Mouse (Mus musculus) midbrain, embryonic 14.5 days (tissue): ENCODE data around the gene Ddit4. TPM values are rescaled to one million over a fixed set of nuclear protein-coding genes. Genes with fewer than 3 reads are reported as not detected.

ENCODE experiments used
- ATAC-seq: fragments of 200-750 bp; cut with Nextera tagmentation; 2 replicates; pipeline ENCODE4 v1.8.0; 2017; ENCODE audit warnings: moderate number of reproducible peaks, moderate library complexity; ENCODE audit not compliant: low FRiP score, low TSS enrichment
- DNase-seq: peaks from one replicate; pipeline ENCODE4 v3.0.0-alpha.2; 2015
- H3K27ac ChIP-seq: fragments of 300-500 bp; sonication (generic); replicated peaks from 2 replicates; pipeline ENCODE4 v1.5.1; 2014; ENCODE audit warnings: mild to moderate bottlenecking, low read depth, low read length, moderate library complexity
- H3K27me3 ChIP-seq: fragments of 300-500 bp; sonication (generic); 2 replicates; pipeline ENCODE4 v1.6.1; 2014; ENCODE audit warnings: low read length, control low read depth, mixed read lengths; ENCODE audit not compliant: control insufficient read depth, insufficient read depth
- H3K36me3 ChIP-seq: fragments of 300-500 bp; sonication (generic); 2 replicates; pipeline ENCODE4 v1.6.1; 2014; ENCODE audit warnings: low read length, control low read depth; ENCODE audit not compliant: control insufficient read depth, insufficient read depth
- H3K4me1 ChIP-seq: fragments of 300-500 bp; sonication (generic); 2 replicates; pipeline ENCODE4 v1.6.1; 2014; ENCODE audit warnings: mild to moderate bottlenecking, antibody characterized with exemption, low read length, control low read depth; ENCODE audit not compliant: control insufficient read depth, insufficient read depth
- H3K4me2 ChIP-seq: fragments of 300-500 bp; sonication (generic); 2 replicates; pipeline ENCODE4 v1.6.1; 2014; ENCODE audit warnings: mild to moderate bottlenecking, low read length, moderate library complexity
- H3K4me3 ChIP-seq: fragments of 300-500 bp; sonication (generic); replicated peaks from 2 replicates; pipeline ENCODE4 v1.5.1; 2014; ENCODE audit warnings: low read depth, low read length
- H3K9ac ChIP-seq: fragments of 300-500 bp; sonication (generic); replicated peaks from 2 replicates; pipeline ENCODE4 v1.6.1; 2014; ENCODE audit warnings: mild to moderate bottlenecking, low read length, moderate library complexity
- H3K9me3 ChIP-seq: fragments of 300-500 bp; sonication (generic); 2 replicates; pipeline ENCODE4 v1.6.1; 2016; ENCODE audit warnings: low read length, control low read depth, mixed read lengths; ENCODE audit not compliant: control insufficient read depth
- WGBS: fragments of 180-500 bp; shearing (Covaris S2); extraction: QIAGEN DNeasy Blood & Tissue Kit; methylation state at CpG from one replicate; pipeline ENCODE4 v1.1.7; 2014; 5-methylcytosine and 5-hydroxymethylcytosine counted together
- polyA plus RNA-seq: library from polyadenylated mRNA; unstranded; fragments of >200 nt; fragmentation: Nextera tagmentation; extraction: Ambion mirVana; gene quantifications from 2 replicates; pipeline ENCODE4 v1.2.1, GENCODE M21; 2014

Ddit4 gene
- polyA plus RNA-seq, 1 experiment from 2014 or later = 6.2 TPM

DNA sequence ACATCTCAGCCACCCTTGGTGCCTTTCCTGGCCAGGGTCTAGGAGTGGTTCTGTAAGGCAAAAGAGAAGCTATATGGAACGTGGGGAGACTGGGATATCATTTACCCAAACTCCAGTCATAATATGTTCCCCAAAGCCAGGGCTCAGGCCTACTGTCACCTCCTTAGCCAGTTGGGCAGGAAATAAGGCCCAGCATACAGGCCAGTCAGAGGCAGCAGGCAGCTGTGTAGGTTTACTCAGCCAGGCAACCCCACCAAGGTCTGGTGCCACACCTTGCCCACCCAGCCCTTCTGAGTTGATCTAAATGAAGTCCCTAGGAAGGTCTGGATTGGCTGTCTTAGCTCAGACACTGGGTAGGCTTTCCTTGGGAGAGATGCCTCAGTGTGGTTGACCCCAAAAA lies 50.2 kb downstream of the Ddit4 start:
- H3K9ac ChIP-seq = no peak overlapping the region
- ATAC-seq = no peak
- peaks cover 4% of the 10 kb centered on the region; the same call in 1 of the 2 replicates for H3K36me3 ChIP-seq
- no peak overlapping the region for H3K4me3 ChIP-seq
- no peak overlapping the region for H3K4me2 ChIP-seq
- H3K27ac ChIP-seq = peak overlapping the region; percentile 99
- WGBS = 73% methylated on average over 1 of the region's 1 CpGs
- peaks cover 57% of the 10 kb centered on the region for H3K4me1 ChIP-seq
- no peaks in the 10 kb centered on the region for H3K9me3 ChIP-seq
- no peak for DNase-seq
- no peaks in the 10 kb centered on the region for H3K27me3 ChIP-seq

DNA sequence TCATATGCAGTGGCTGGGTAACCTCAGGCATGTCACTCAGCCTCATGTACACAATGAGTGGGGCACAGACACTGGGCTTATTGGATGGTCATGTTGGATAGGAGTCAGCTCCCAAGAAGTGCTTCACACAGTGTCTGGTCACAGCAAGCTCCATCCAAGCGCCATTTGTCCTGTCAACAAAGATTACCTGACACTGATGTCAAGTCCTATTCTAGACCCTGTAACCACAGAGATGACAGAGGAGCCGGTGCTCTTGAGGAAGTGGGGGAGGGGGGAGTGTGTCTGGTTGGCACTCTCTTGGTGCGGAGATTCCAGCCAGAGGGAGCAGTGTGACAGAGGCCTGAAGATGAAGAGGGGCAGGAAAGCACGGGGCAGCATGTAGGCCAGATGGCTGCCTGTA lies 50.7 kb downstream of the Ddit4 start:
- Histone ChIP-seq H3K27me3 (no peaks in the 10 kb centered on the region), H3K9me3 (no peaks in the 10 kb centered on the region), H3K9ac (no peak overlapping the region), H3K27ac (peak overlapping the region; percentile 99), H3K4me2 (no peak overlapping the region), H3K4me3 (no peak overlapping the region), H3K36me3 (peaks cover 8% of the 10 kb centered on the region; the same call in 1 of the 2 replicates), H3K4me1 (peaks cover 62% of the 10 kb centered on the region)
- ATAC-seq (no peak), DNase-seq (no peak)
- 43% methylated on average over 4 of the region's 4 CpGs for WGBS

DNA sequence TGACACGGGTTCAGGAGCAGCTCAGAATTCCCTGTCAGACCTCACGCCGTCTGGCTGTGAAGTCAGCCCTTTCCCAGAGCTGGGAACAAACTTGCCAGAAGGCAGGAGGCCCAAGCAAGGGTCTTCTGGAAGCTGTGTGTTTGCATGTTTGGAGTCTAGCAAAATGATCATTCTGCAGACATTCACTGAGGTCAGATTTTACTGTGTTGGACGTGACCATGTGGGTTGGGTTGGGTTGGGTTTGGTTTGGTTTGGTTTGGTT lies 51.5 kb downstream of the Ddit4 start:
- Histone ChIP-seq H3K4me3 (no peak overlapping the region), H3K27me3 (no peaks in the 10 kb centered on the region), H3K9me3 (no peaks in the 10 kb centered on the region), H3K4me1 (peaks cover 62% of the 10 kb centered on the region), H3K9ac (peak overlapping the region; percentile 39; the same call in 1 of the 2 replicates), H3K36me3 (peaks cover 17% of the 10 kb centered on the region), H3K4me2 (peak overlapping the region; percentile 43; the same call in 1 of the 2 replicates), H3K27ac (peak overlapping the region; percentile 99)
- WGBS = 31% methylated on average over 4 of the region's 4 CpGs
- ATAC-seq (no peak), DNase-seq (no peak)

Other genes starting within 250 kb of the Ddit4 start
- gene Micu1, start 249.4 kb downstream of the Ddit4 start, polyA plus RNA-seq = 58.2 and 69.3 TPM in 2 replicates
- gene Dnajb12, start 72.3 kb downstream of the Ddit4 start, polyA plus RNA-seq = 15.9 and 20.5 TPM in 2 replicates
- gene Ascc1, start 51.0 kb upstream of the Ddit4 start, polyA plus RNA-seq = 48.2 and 48.4 TPM in 2 replicates
- 97.2 and 105 TPM in 2 replicates for gene Anapc16, start 51.3 kb upstream of the Ddit4 start, polyA plus RNA-seq
- gene Spock2, start 154.4 kb upstream of the Ddit4 start, polyA plus RNA-seq = 67.3 and 67.5 TPM in 2 replicates